Mouse (Mus musculus): ENCODE measurements around the gene Il6. TPM values are rescaled to one million over a fixed set of nuclear protein-coding genes. Genes with fewer than 3 reads are reported as not detected.

The Il6 gene
- not detected for polyA plus RNA-seq (2014; fragmentation: Illumina TruSeq; extraction: RNeasy Lipid Tissue Mini Kit (QIAGEN cat#74804); ENCODE audit: low read depth, low replicate concordance)

GRCm38 (mm10) chr5:30012726-30013503 is at the start of gene Il6:
Il6 (plus strand) TSS chr5:30013114.

Other genes with a start within 250 kb of the Il6 start
- gene Tyms, start 60.5 kb downstream of the Il6 start, polyA plus RNA-seq (2014; fragmentation: Illumina TruSeq; extraction: RNeasy Lipid Tissue Mini Kit (QIAGEN cat#74804); ENCODE audit: low read depth, low replicate concordance): 36.4 TPM
- not detected for gene Garem2, start 92.0 kb downstream of the Il6 start, polyA plus RNA-seq (2014; fragmentation: Illumina TruSeq; extraction: RNeasy Lipid Tissue Mini Kit (QIAGEN cat#74804); ENCODE audit: low read depth, low replicate concordance)
- not detected for gene 3110082J24Rik, start 93.0 kb downstream of the Il6 start, polyA plus RNA-seq (2014; fragmentation: Illumina TruSeq; extraction: RNeasy Lipid Tissue Mini Kit (QIAGEN cat#74804); ENCODE audit: low read depth, low replicate concordance)
- gene Hadha, start 142.0 kb downstream of the Il6 start, polyA plus RNA-seq (2014; fragmentation: Illumina TruSeq; extraction: RNeasy Lipid Tissue Mini Kit (QIAGEN cat#74804); ENCODE audit: low read depth, low replicate concordance): 189 TPM
- 759 TPM for gene Hadhb, start 142.1 kb downstream of the Il6 start, polyA plus RNA-seq (2014; fragmentation: Illumina TruSeq; extraction: RNeasy Lipid Tissue Mini Kit (QIAGEN cat#74804); ENCODE audit: low read depth, low replicate concordance)
- not detected for gene Adgrf3, start 192.6 kb downstream of the Il6 start, polyA plus RNA-seq (2014; fragmentation: Illumina TruSeq; extraction: RNeasy Lipid Tissue Mini Kit (QIAGEN cat#74804); ENCODE audit: low read depth, low replicate concordance)
- 97.4 TPM for gene Selenoi, start 219.5 kb downstream of the Il6 start, polyA plus RNA-seq (2014; fragmentation: Illumina TruSeq; extraction: RNeasy Lipid Tissue Mini Kit (QIAGEN cat#74804); ENCODE audit: low read depth, low replicate concordance)

Data from sigmoid colon, adult 10 weeks (tissue).